In genomic region chr11:115264862-115265668, GRCm38 (mm10) we compare ENCODE assay signal across 8 mouse cellular contexts. TPM values are rescaled to one million over a fixed set of nuclear protein-coding genes. Genes with fewer than 3 reads are reported as not detected.
A peak's percentile ranks its signal among the peaks of the same experiment; 100 is the strongest.
DNase-seq lines count a peak whose midpoint lies in the region; ATAC-seq and TF ChIP-seq lines count a peak whose summit lies in the region.

No protein-coding gene starts in this region.

- H3K27me3 ChIP-seq in lung, embryonic 14.5 days (ENCODE audit: insufficient read depth, low read length), result peaks cover 98% of the 10 kb centered on the region
- H3K27me3 ChIP-seq in hindbrain, embryonic 12.5 days, result peaks cover 98% of the 10 kb centered on the region
- H3K27me3 ChIP-seq in midbrain, embryonic 10.5 days (ENCODE audit: low read depth, poor library complexity, severe bottlenecking), result peaks cover 100% of the 10 kb centered on the region

- DNase-seq in lung, embryonic 14.5 days, result peak; percentile 50
- no peak for DNase-seq in lung, adult 18-20 months
- DNase-seq in embryo, embryonic 11 days, result peak; percentile 77
- peak; percentile 67 for DNase-seq in midbrain, embryonic 10.5 days (ENCODE audit: low spot score)
- DNase-seq in thymus, postnatal 4 days, result peak; percentile 81
- DNase-seq in layer of hippocampus, adult 9-11 months, result no peak
- no peak for DNase-seq in layer of hippocampus, postnatal 25 days (ENCODE audit: extremely low spot score in 1 of 2, low spot score in 1 of 2)

- ATAC-seq in lung, embryonic 14.5 days (ENCODE audit: insufficient read depth), result no peak
- ATAC-seq in hindbrain, embryonic 12.5 days (ENCODE audit: low FRiP score), result peak; percentile 26; the same call in 1 of the 2 replicates

- no peaks in the 10 kb centered on the region for H3K9me3 ChIP-seq in lung, embryonic 14.5 days (ENCODE audit: low read depth, low read length)
- no peaks in the 10 kb centered on the region for H3K9me3 ChIP-seq in hindbrain, embryonic 12.5 days (replicated peaks)
- no peaks in the 10 kb centered on the region for H3K9me3 ChIP-seq in midbrain, embryonic 10.5 days (replicated peaks)

- 0 out of 2 replicates have a peak, but pooled peaks cover 2% of the 10 kb centered on the region for H3K4me1 ChIP-seq in lung, embryonic 14.5 days (ENCODE audit: insufficient read depth)
- peaks cover 30% of the 10 kb centered on the region for H3K4me1 ChIP-seq in hindbrain, embryonic 12.5 days
- H3K4me1 ChIP-seq in midbrain, embryonic 10.5 days, result peaks cover 39% of the 10 kb centered on the region

- 0 out of 2 replicates have a peak, but pooled peaks cover 6% of the 10 kb centered on the region for H3K36me3 ChIP-seq in lung, embryonic 14.5 days (ENCODE audit: insufficient read depth)
- H3K36me3 ChIP-seq in hindbrain, embryonic 12.5 days, result peaks cover 15% of the 10 kb centered on the region; the same call in 1 of the 2 replicates
- peaks cover 20% of the 10 kb centered on the region for H3K36me3 ChIP-seq in midbrain, embryonic 10.5 days

- peak; percentile 67 for TF ChIP-seq CTCF in lung, embryonic 14.5 days (IDR thresholded peaks at IDR 0.05; ENCODE audit: low read depth)

- H3K9ac ChIP-seq in lung, embryonic 14.5 days, result no peak overlapping the region
- H3K9ac ChIP-seq in hindbrain, embryonic 12.5 days, result 0 out of 2 replicates have a peak overlapping the region, but pooled peaks have one; percentile 23

- peak overlapping the region; percentile 14; the same call in 1 of the 2 replicates for H3K4me3 ChIP-seq in lung, embryonic 14.5 days (ENCODE audit: low read depth, low read length)
- peak overlapping the region; percentile 21 for H3K4me3 ChIP-seq in hindbrain, embryonic 12.5 days
- H3K4me3 ChIP-seq in midbrain, embryonic 10.5 days, result peak overlapping the region; percentile 49

- H3K27ac ChIP-seq in lung, embryonic 14.5 days (ENCODE audit: low read depth), result no peak overlapping the region
- no peak overlapping the region for H3K27ac ChIP-seq in hindbrain, embryonic 12.5 days
- no peak overlapping the region for H3K27ac ChIP-seq in midbrain, embryonic 10.5 days (replicated peaks)

- WGBS in lung, embryonic 14.5 days, result 5% methylated on average over 39 of the region's 39 CpGs
- 6% methylated on average over 38 of the region's 39 CpGs for WGBS in hindbrain, embryonic 12.5 days
- WGBS in midbrain, embryonic 10.5 days, result 7% methylated on average over 39 of the region's 39 CpGs

- H3K4me2 ChIP-seq in lung, embryonic 14.5 days, result peak overlapping the region; percentile 48; the same call in 1 of the 2 replicates
- peak overlapping the region; percentile 50 for H3K4me2 ChIP-seq in hindbrain, embryonic 12.5 days (replicated peaks)

RNA-seq across cellular contexts. Expression of gene Grin2c, which starts 2.0 kb away (rescaled TPM):
- not detected in 2 replicates for polyA plus RNA-seq in lung, embryonic 14.5 days (2014; fragmentation: Nextera tagmentation; extraction: Ambion mirVana)
- polyA plus RNA-seq in hindbrain, embryonic 12.5 days (2016; fragmentation: Nextera tagmentation; extraction: Ambion mirVana), result 0.21 and 0.57 TPM in 2 replicates
- polyA plus RNA-seq in midbrain, embryonic 10.5 days (2016; fragmentation: Nextera tagmentation; extraction: Ambion mirVana), result 0.02 and 0.06 TPM in 2 replicates
- 10 to 100 TPM; 47.3 to 47.4 TPM for total RNA-seq in layer of hippocampus, postnatal 25 days (2021)

RNA-seq across cellular contexts. Expression of gene Fdxr, which starts 11.8 kb away (rescaled TPM):
- 8.8 and 10.4 TPM in 2 replicates for polyA plus RNA-seq in lung, embryonic 14.5 days (2014; fragmentation: Nextera tagmentation; extraction: Ambion mirVana)
- polyA plus RNA-seq in hindbrain, embryonic 12.5 days (2016; fragmentation: Nextera tagmentation; extraction: Ambion mirVana), result 15.4 and 18.0 TPM in 2 replicates
- 16.7 and 19.8 TPM in 2 replicates for polyA plus RNA-seq in midbrain, embryonic 10.5 days (2016; fragmentation: Nextera tagmentation; extraction: Ambion mirVana)
- total RNA-seq in layer of hippocampus, postnatal 25 days (2021), result 10 to 100 TPM; 18.6 to 21.2 TPM

RNA-seq across cellular contexts. Expression of gene Fads6, which starts 32.4 kb away (rescaled TPM):
- 0.14 and 0.18 TPM in 2 replicates for polyA plus RNA-seq in lung, embryonic 14.5 days (2014; fragmentation: Nextera tagmentation; extraction: Ambion mirVana)
- 0.13 and 0.25 TPM in 2 replicates for polyA plus RNA-seq in hindbrain, embryonic 12.5 days (2016; fragmentation: Nextera tagmentation; extraction: Ambion mirVana)
- 0.22 and 0.37 TPM in 2 replicates for polyA plus RNA-seq in midbrain, embryonic 10.5 days (2016; fragmentation: Nextera tagmentation; extraction: Ambion mirVana)
- total RNA-seq in layer of hippocampus, postnatal 25 days (2021), result 10 to 100 TPM; 11.2 to 12.1 TPM

RNA-seq across cellular contexts. Expression of gene Otop2, which starts 41.9 kb away (rescaled TPM):
- not detected in 2 replicates for polyA plus RNA-seq in lung, embryonic 14.5 days (2014; fragmentation: Nextera tagmentation; extraction: Ambion mirVana)
- not detected in 2 replicates for polyA plus RNA-seq in hindbrain, embryonic 12.5 days (2016; fragmentation: Nextera tagmentation; extraction: Ambion mirVana)
- polyA plus RNA-seq in midbrain, embryonic 10.5 days (2016; fragmentation: Nextera tagmentation; extraction: Ambion mirVana), result not detected in 2 replicates
- under 1 TPM in 1 of 2 experiments, not detected in 1; 0.15 TPM for total RNA-seq in layer of hippocampus, postnatal 25 days (2021)

RNA-seq across cellular contexts. Expression of gene Ush1g, which starts 56.8 kb away (rescaled TPM):
- not detected in 2 replicates for polyA plus RNA-seq in lung, embryonic 14.5 days (2014; fragmentation: Nextera tagmentation; extraction: Ambion mirVana)
- polyA plus RNA-seq in hindbrain, embryonic 12.5 days (2016; fragmentation: Nextera tagmentation; extraction: Ambion mirVana), result not detected in 2 replicates
- polyA plus RNA-seq in midbrain, embryonic 10.5 days (2016; fragmentation: Nextera tagmentation; extraction: Ambion mirVana), result not detected in 2 replicates
- under 1 TPM; 0.31 to 0.59 TPM for total RNA-seq in layer of hippocampus, postnatal 25 days (2021)

Comparison
In these comparisons a context has a peak if more than half of its experiments do, and no peak if none do; other contexts are left out.
1. DNase-seq: peak in lung, embryonic 14.5 days (single experiment), embryo, embryonic 11 days (single experiment), midbrain, embryonic 10.5 days (single experiment) and thymus, postnatal 4 days (single experiment); none in lung, adult 18-20 months (0 of 2), layer of hippocampus, adult 9-11 months (single experiment) and layer of hippocampus, postnatal 25 days (0 of 2).
2. Peak in every context shown above with its lines, with median percentiles within 50 percentile points of each other: H3K4me3 ChIP-seq.